In the genomic region with DNA sequence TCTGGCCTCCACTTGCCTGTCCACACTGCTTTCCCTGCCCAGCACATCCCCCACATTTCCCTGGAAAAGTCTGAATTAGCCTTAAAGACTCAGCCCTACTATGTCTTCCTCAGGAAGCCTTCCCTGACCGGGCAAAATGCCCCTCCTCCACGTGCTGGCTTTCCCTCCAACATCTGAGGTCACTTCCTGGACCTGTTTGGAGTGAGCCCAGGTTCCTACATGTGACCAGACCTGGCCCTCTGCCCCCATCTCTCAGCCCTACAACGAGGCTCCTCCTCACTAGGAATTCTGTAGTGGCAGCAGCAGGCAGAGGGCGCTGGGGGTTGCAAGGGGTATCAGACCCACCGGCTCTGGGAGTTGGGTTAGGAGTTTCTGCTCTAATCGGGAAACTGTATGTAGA, we compare ENCODE assay signal across 8 mouse cellular contexts. TPM values are rescaled to one million over a fixed set of nuclear protein-coding genes. Genes with fewer than 3 reads are reported as not detected.
DNase-seq lines count a peak whose midpoint lies in the region; ATAC-seq lines count a peak whose summit lies in the region.
"Had no signal": no experiment of that assay in that cellular context is flagged by ENCODE, and none has a peak within 500 bp of the region (broad histone marks: within the 10 kb centered on the region; RNA-seq: fewer than 3 reads in every experiment).

No protein-coding gene starts in this region.

- no peak for ATAC-seq in midbrain, embryonic 11.5 days (ENCODE audit: low FRiP score)
- ATAC-seq in forebrain, embryonic 16.5 days, result no peak

- intact Hi-C loops in left cerebral cortex, postnatal 4 days (cut with DNase I), result no loop called here
- intact Hi-C loops in left cerebral cortex, postnatal 14 days (cut with DNase I), result loop anchor here (5.0 kb wide), 2 partner anchors 42 to 48 kb away; no protein-coding TSS in a partner anchor
- intact Hi-C loops in heart, postnatal 14 days (cut with DNase I), result no loop called here

- no peak overlapping the region for H3K4me3 ChIP-seq in midbrain, embryonic 11.5 days (ENCODE audit: low read depth, low read length)
- H3K4me3 ChIP-seq in forebrain, embryonic 16.5 days (replicated peaks; ENCODE audit: low read length), result no peak overlapping the region

- no peak overlapping the region for H3K27ac ChIP-seq in midbrain, embryonic 11.5 days (ENCODE audit: low read depth, low read length)
- no peak overlapping the region for H3K27ac ChIP-seq in forebrain, embryonic 16.5 days (ENCODE audit: low read length)

- no peaks in the 10 kb centered on the region for H3K36me3 ChIP-seq in midbrain, embryonic 11.5 days (ENCODE audit: control insufficient read depth, insufficient read depth, low read length)
- no peaks in the 10 kb centered on the region for H3K36me3 ChIP-seq in forebrain, embryonic 16.5 days (ENCODE audit: control insufficient read depth, insufficient read depth)
- H3K36me3 ChIP-seq: G1E had no signal

- DNase-seq in left cerebral cortex, postnatal 4 days, result peak; percentile 59
- no peak for DNase-seq in left cerebral cortex, postnatal 14 days (ENCODE audit: low spot score in 2 of 2)
- peak; percentile 80 to 87 for DNase-seq in cerebellum, postnatal 10 days
- peak; percentile 59 to 83 for DNase-seq in heart, postnatal 14 days
- DNase-seq in lung, postnatal 25 days (ENCODE audit: low spot score), result peak; percentile 50
- DNase-seq in midbrain, embryonic 11.5 days (ENCODE audit: low spot score, missing footprints), result no peak

- H3K27me3 ChIP-seq in midbrain, embryonic 11.5 days (ENCODE audit: control insufficient read depth, insufficient read depth, low read length), result no peaks in the 10 kb centered on the region
- H3K27me3 ChIP-seq in forebrain, embryonic 16.5 days (replicated peaks; ENCODE audit: control insufficient read depth, insufficient read depth, low read length), result no peaks in the 10 kb centered on the region

- WGBS in midbrain, embryonic 11.5 days, result 89% methylated on average over 6 of the region's 6 CpGs
- WGBS in forebrain, embryonic 16.5 days, result 74% methylated on average over 6 of the region's 6 CpGs

- no peak overlapping the region for H3K9ac ChIP-seq in midbrain, embryonic 11.5 days (ENCODE audit: low read length)
- H3K9ac ChIP-seq in forebrain, embryonic 16.5 days (replicated peaks; ENCODE audit: low read depth, low read length), result no peak overlapping the region

- peaks cover 20% of the 10 kb centered on the region for H3K4me1 ChIP-seq in midbrain, embryonic 11.5 days (ENCODE audit: control insufficient read depth, insufficient read depth, low read length)
- H3K4me1 ChIP-seq in forebrain, embryonic 16.5 days (replicated peaks; ENCODE audit: control insufficient read depth, insufficient read depth, low read length), result peaks cover 34% of the 10 kb centered on the region

- no peak overlapping the region for H3K4me2 ChIP-seq in midbrain, embryonic 11.5 days
- no peak overlapping the region for H3K4me2 ChIP-seq in forebrain, embryonic 16.5 days (ENCODE audit: low read length)

- no peaks in the 10 kb centered on the region for H3K9me3 ChIP-seq in midbrain, embryonic 11.5 days (ENCODE audit: control insufficient read depth, low read length)
- no peaks in the 10 kb centered on the region for H3K9me3 ChIP-seq in forebrain, embryonic 16.5 days (ENCODE audit: control insufficient read depth, low read length)
- H3K9me3 ChIP-seq: G1E had no signal

RNA-seq across cellular contexts. Expression of gene Ephb2, which starts 46.0 kb away (rescaled TPM):
- total RNA-seq in left cerebral cortex, postnatal 4 days (2021), result 10 to 100 TPM; 73.6 to 75.3 TPM
- total RNA-seq in left cerebral cortex, postnatal 14 days (2021), result 10 to 100 TPM; 31.6 to 32.7 TPM
- total RNA-seq in heart, postnatal 14 days (2021), result 1 to 10 TPM in 1 of 2 experiments, under 1 TPM in 1; 0.81 to 1.1 TPM
- 28.8 and 33.7 TPM in 2 replicates for polyA plus RNA-seq in midbrain, embryonic 11.5 days (2014; fragmentation: Nextera tagmentation; extraction: Ambion mirVana)
- 12.3 and 13.1 TPM in 2 replicates for polyA plus RNA-seq in forebrain, embryonic 16.5 days (2015; fragmentation: Nextera tagmentation; extraction: Ambion mirVana)

Comparison
In these comparisons a context has a peak if more than half of its experiments do, and no peak if none do; other contexts are left out.
1. DNase-seq: peak in left cerebral cortex, postnatal 4 days (single experiment), cerebellum, postnatal 10 days (2 of 2), heart, postnatal 14 days (2 of 2) and lung, postnatal 25 days (single experiment); none in left cerebral cortex, postnatal 14 days (0 of 2) and midbrain, embryonic 11.5 days (single experiment).
2. RNA of gene Ephb2, which starts 46.0 kb away (total RNA-seq): 73.6 to 75.3 TPM in left cerebral cortex, postnatal 4 days and 31.6 to 32.7 TPM in left cerebral cortex, postnatal 14 days; 0.81 to 1.1 TPM in heart, postnatal 14 days; every median in the first group is over 10 times any median in the second.